Mouse (Mus musculus): ENCODE results near the gene Cpsf6. TPM values are rescaled to one million over a fixed set of nuclear protein-coding genes. Genes with fewer than 3 reads are reported as not detected.

The Cpsf6 gene
- polyA plus RNA-seq, 1 experiment from 2014 or later = 235 TPM

DNA sequence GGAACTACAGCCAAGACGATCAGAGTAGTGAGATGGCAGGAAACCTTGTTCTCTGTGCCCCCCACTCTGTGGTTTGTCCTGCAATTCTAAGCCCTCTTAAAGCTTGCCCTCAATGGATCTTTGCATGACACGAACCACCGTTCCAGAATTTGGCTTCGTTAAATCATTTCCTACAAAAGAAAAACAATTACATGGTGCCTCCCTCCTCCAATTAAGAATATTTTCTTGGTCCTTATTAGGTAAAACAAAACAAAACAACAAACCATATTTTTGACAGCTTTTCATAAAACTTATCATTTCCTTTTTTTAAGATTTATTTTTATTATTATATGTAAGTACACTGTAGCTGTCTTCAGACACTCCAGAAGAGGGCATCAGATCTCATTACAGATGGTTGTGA is 21.5 kb upstream of the Cpsf6 start:
- Histone ChIP-seq H3K27ac (ENCODE audit: low read depth, low read length) (no peak overlapping the region), H3K27me3 (ENCODE audit: control insufficient read depth, insufficient read depth, low read length) (no peaks in the 10 kb centered on the region), H3K9me3 (ENCODE audit: control insufficient read depth, low read length) (no peaks in the 10 kb centered on the region), H3K9ac (ENCODE audit: low read length) (no peak overlapping the region), H3K36me3 (ENCODE audit: control insufficient read depth, insufficient read depth, low read length) (no peaks in the 10 kb centered on the region), H3K4me3 (ENCODE audit: low read depth, low read length) (no peak overlapping the region), H3K4me1 (ENCODE audit: control insufficient read depth, insufficient read depth, low read length) (no peaks in the 10 kb centered on the region), H3K4me2 (no peak overlapping the region)
- ATAC-seq (ENCODE audit: low FRiP score) (no peak), DNase-seq (ENCODE audit: low spot score, missing footprints) (no peak)
- 93% methylated on average over 4 of the region's 4 CpGs for WGBS

DNA sequence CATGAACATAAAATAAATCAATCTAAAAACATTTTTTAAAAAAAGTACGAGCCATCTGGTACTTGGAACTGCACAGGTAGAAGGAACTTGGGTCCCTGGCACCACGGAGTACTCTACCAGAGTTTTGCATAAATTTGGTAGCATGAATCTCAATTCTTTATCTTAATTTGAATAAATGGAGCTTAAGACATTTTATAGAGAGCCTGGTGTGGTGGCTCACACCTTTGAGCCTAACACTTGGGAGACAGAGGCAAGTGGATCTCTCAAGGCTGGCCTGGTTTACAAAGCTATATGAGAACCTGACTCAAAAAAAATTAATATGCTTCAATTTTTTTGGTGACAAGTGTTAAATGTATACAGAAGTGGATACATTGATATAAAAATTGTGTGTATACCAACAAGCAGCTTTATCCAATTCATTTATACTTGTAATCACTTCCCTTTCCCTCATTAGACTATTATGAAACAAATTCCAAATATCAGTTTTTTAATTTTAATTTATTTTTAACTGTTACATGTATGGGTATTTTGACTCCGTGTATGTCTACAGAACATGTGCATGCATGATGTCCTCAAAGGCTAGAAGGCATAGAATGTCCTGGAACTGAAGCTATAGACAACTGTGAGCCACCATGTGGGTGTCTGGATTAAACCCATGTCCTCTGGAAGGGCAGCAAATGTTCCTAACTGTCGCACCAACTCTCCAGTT is 20.6 kb upstream of the Cpsf6 start:
- Histone ChIP-seq H3K27me3 (ENCODE audit: control insufficient read depth, insufficient read depth, low read length) (no peaks in the 10 kb centered on the region), H3K36me3 (ENCODE audit: control insufficient read depth, insufficient read depth, low read length) (no peaks in the 10 kb centered on the region), H3K9me3 (ENCODE audit: control insufficient read depth, low read length) (no peaks in the 10 kb centered on the region), H3K4me1 (ENCODE audit: control insufficient read depth, insufficient read depth, low read length) (no peaks in the 10 kb centered on the region), H3K27ac (ENCODE audit: low read depth, low read length) (no peak overlapping the region), H3K4me2 (no peak overlapping the region), H3K4me3 (ENCODE audit: low read depth, low read length) (no peak overlapping the region), H3K9ac (ENCODE audit: low read length) (no peak overlapping the region)
- 79% methylated on average over 4 of the region's 4 CpGs for WGBS
- no peak for DNase-seq (ENCODE audit: low spot score, missing footprints)
- no peak for ATAC-seq (ENCODE audit: low FRiP score)

DNA sequence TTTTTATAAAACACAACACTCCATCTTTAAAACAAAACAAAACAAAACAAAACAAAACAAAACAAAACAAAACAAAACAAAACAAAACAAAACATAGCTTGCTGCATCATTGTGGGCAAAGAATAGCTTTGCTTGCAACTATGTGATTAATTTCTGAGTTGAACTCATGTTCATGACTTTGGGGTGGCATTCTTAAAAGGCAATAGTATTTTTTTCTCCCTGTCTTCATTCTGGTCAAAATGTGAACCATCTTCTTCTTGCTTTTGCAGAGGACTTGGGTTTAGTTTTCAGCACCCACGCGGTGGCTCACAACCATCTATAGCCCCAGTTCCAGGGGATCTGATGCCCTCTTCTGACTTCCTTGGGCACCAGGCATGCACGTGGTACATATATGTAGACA is 20.0 kb upstream of the Cpsf6 start:
- ATAC-seq (ENCODE audit: low FRiP score) = no peak
- Histone ChIP-seq H3K4me2 (no peak overlapping the region), H3K9ac (ENCODE audit: low read length) (no peak overlapping the region), H3K27ac (ENCODE audit: low read depth, low read length) (no peak overlapping the region), H3K27me3 (ENCODE audit: control insufficient read depth, insufficient read depth, low read length) (no peaks in the 10 kb centered on the region), H3K36me3 (ENCODE audit: control insufficient read depth, insufficient read depth, low read length) (no peaks in the 10 kb centered on the region), H3K4me1 (ENCODE audit: control insufficient read depth, insufficient read depth, low read length) (no peaks in the 10 kb centered on the region), H3K4me3 (ENCODE audit: low read depth, low read length) (no peak overlapping the region), H3K9me3 (ENCODE audit: control insufficient read depth, low read length) (no peaks in the 10 kb centered on the region)
- WGBS = 90% methylated on average over 3 of the region's 3 CpGs
- DNase-seq (ENCODE audit: low spot score, missing footprints) = no peak

DNA sequence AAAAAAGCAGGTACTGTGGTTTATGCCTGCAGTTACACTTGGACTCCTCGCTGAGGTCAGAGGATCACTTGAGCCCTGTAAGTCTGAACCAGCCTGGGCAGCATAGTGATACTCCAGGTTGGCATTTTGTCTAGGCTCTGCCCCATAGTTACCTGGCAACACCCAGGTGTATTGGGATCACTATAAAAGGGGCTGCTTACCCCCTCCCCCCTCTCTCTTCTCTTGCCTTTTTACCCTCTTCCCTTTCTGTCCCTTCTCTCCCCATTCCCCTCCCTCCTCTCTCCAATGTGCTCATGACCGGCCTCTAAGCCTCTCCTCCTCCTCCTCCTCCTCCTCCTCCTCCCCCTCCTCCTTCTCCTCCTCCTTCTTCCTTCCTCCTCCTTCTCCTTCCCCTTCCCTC is 19.4 kb upstream of the Cpsf6 start:
- Histone ChIP-seq H3K4me1 (ENCODE audit: control insufficient read depth, insufficient read depth, low read length) (no peaks in the 10 kb centered on the region), H3K36me3 (ENCODE audit: control insufficient read depth, insufficient read depth, low read length) (no peaks in the 10 kb centered on the region), H3K9ac (ENCODE audit: low read length) (no peak overlapping the region), H3K4me2 (no peak overlapping the region), H3K27ac (ENCODE audit: low read depth, low read length) (no peak overlapping the region), H3K9me3 (ENCODE audit: control insufficient read depth, low read length) (no peaks in the 10 kb centered on the region), H3K27me3 (ENCODE audit: control insufficient read depth, insufficient read depth, low read length) (no peaks in the 10 kb centered on the region), H3K4me3 (ENCODE audit: low read depth, low read length) (no peak overlapping the region)
- ATAC-seq (ENCODE audit: low FRiP score) (no peak), DNase-seq (ENCODE audit: low spot score, missing footprints) (no peak)
- WGBS = 47% methylated on average over 2 of the region's 2 CpGs

DNA sequence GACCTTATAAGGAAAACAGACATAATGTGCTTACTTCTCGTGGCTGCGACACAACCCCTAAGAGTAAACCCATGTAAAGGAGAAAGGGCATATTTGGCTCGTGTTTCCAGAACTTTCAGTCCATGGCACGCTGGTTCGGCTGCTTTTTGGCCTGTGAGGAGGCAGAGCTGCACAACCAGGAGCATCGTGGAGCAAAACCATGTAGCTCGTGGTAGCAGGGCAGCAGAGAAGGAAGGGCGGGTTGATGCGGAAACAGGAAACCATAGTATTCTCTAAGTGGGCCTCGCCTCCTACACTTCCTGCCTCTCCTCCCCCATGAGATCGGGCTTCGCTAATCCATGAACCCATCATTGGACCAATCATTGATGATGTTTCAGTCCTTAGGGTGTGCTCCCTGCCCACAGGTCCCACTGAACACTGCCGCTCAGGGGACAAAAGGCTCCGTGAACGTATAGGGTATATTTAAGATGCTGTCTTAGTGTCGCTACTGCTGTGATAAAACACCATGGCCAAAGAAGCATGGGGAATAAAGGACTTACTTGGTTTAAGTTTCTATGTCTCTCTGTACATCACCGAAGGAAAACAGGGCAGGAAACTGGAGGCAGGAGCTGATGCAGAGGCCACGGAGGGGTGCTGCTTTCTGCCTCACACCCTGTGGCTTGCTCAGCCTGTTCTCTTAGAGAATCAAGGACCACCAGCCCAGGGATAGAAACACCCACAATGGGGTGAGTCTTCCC is 18.4 kb upstream of the Cpsf6 start:
- DNase-seq (ENCODE audit: low spot score, missing footprints) (no peak), ATAC-seq (ENCODE audit: low FRiP score) (no peak)
- H3K36me3 ChIP-seq (ENCODE audit: control insufficient read depth, insufficient read depth, low read length) = no peaks in the 10 kb centered on the region
- H3K27me3 ChIP-seq (ENCODE audit: control insufficient read depth, insufficient read depth, low read length) = no peaks in the 10 kb centered on the region
- H3K9ac ChIP-seq (ENCODE audit: low read length) = no peak overlapping the region
- no peaks in the 10 kb centered on the region for H3K9me3 ChIP-seq (ENCODE audit: control insufficient read depth, low read length)
- no peak overlapping the region for H3K27ac ChIP-seq (ENCODE audit: low read depth, low read length)
- no peak overlapping the region for H3K4me2 ChIP-seq
- H3K4me3 ChIP-seq (ENCODE audit: low read depth, low read length) = no peak overlapping the region
- no peaks in the 10 kb centered on the region; the same call in 1 of the 2 replicates for H3K4me1 ChIP-seq (ENCODE audit: control insufficient read depth, insufficient read depth, low read length)
- WGBS = 82% methylated on average over 18 of the region's 18 CpGs

DNA sequence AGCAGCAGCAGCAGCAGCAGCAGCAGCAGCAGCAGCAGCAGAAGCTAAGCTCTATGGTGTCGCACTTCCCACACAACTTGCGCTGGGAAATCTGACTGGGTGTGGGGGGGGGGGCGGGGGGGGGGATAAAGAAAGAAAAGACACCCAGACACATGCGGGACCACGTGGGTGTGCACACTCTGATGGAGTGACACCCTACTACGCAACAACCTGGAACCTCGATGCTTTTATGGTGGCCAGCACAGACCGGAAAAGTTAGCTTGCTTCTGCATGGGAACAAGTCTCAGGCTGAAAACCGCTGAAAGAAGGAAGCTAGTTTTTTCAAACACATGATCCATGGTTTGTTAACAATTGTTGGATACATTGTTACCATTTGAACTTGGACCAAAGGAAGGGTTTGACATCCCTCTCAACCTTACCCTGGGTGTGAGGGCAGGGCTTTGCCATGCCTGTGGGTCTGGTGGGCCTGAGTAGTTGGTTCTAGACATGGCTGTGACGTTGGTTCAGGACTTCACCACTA is 17.4 kb upstream of the Cpsf6 start:
- no peak overlapping the region for H3K27ac ChIP-seq (ENCODE audit: low read depth, low read length)
- no peak overlapping the region for H3K4me2 ChIP-seq
- DNase-seq (ENCODE audit: low spot score, missing footprints) (no peak), ATAC-seq (ENCODE audit: low FRiP score) (no peak)
- H3K4me1 ChIP-seq (ENCODE audit: control insufficient read depth, insufficient read depth, low read length) = no peaks in the 10 kb centered on the region; the same call in 1 of the 2 replicates
- H3K4me3 ChIP-seq (ENCODE audit: low read depth, low read length) = no peak overlapping the region
- no peaks in the 10 kb centered on the region for H3K27me3 ChIP-seq (ENCODE audit: control insufficient read depth, insufficient read depth, low read length)
- no peaks in the 10 kb centered on the region for H3K9me3 ChIP-seq (ENCODE audit: control insufficient read depth, low read length)
- 77% methylated on average over 7 of the region's 10 CpGs for WGBS
- H3K36me3 ChIP-seq (ENCODE audit: control insufficient read depth, insufficient read depth, low read length) = no peaks in the 10 kb centered on the region
- no peak overlapping the region for H3K9ac ChIP-seq (ENCODE audit: low read length)

DNA sequence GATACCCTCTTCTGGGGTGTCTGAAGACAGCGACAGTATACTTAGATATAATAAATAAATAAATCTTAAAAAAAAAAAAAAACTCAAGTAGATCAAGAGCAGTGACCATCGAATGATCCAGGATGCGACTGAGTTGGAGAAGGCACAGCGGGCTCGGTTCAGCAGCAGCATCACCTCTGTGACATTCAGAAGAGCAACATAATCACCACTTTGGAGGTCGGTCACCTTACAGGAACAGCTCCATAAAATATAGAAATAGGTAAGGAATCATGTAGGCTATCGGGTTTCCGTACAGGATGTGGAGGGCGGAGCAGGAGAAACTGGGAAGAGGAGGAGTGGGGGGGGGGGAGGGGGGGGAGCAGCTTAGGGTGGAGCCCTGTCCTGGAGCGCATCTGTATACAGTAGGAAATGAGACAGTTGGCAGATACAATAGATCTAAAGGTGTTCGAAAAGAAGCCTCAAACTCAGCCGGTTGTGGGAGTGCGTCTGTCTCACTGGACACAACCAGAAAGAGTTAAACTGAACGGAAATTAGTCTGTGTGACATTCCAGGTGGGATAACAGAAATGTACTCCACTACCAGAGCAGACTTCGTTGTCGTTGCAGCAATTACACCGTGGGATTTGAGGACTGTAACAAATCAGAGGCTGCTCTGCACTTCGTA is 16.7 kb upstream of the Cpsf6 start:
- no peak overlapping the region for H3K4me2 ChIP-seq
- ATAC-seq (ENCODE audit: low FRiP score) = no peak
- no peaks in the 10 kb centered on the region for H3K36me3 ChIP-seq (ENCODE audit: control insufficient read depth, insufficient read depth, low read length)
- no peaks in the 10 kb centered on the region for H3K27me3 ChIP-seq (ENCODE audit: control insufficient read depth, insufficient read depth, low read length)
- no peak overlapping the region for H3K9ac ChIP-seq (ENCODE audit: low read length)
- 67% methylated on average over 18 of the region's 18 CpGs for WGBS
- no peak overlapping the region for H3K4me3 ChIP-seq (ENCODE audit: low read depth, low read length)
- no peaks in the 10 kb centered on the region for H3K9me3 ChIP-seq (ENCODE audit: control insufficient read depth, low read length)
- H3K27ac ChIP-seq (ENCODE audit: low read depth, low read length) = no peak overlapping the region
- DNase-seq (ENCODE audit: low spot score, missing footprints) = no peak
- H3K4me1 ChIP-seq (ENCODE audit: control insufficient read depth, insufficient read depth, low read length) = no peaks in the 10 kb centered on the region; the same call in 1 of the 2 replicates

DNA sequence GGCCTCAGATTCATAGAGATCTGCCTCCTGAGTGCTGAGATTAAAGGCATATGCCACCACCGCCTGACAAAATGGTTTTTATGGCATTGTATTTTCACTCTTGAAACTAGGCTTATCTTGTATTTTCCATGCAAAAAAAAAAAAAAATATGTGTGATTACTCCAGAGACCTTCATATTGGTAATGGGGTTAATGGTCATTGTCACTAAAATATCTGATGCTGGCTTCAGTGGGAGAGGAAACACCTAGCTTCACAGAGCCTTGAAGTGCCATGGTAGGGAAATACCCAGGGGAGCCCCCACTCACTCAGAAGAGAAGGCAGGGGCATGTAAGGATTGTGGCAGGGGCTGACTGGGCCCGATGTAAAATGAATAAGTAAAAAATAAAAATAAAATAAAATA is 16.0 kb upstream of the Cpsf6 start:
- Histone ChIP-seq H3K9me3 (ENCODE audit: control insufficient read depth, low read length) (no peaks in the 10 kb centered on the region), H3K27ac (ENCODE audit: low read depth, low read length) (no peak overlapping the region), H3K9ac (ENCODE audit: low read length) (no peak overlapping the region), H3K27me3 (ENCODE audit: control insufficient read depth, insufficient read depth, low read length) (no peaks in the 10 kb centered on the region), H3K4me2 (no peak overlapping the region), H3K36me3 (ENCODE audit: control insufficient read depth, insufficient read depth, low read length) (no peaks in the 10 kb centered on the region), H3K4me3 (ENCODE audit: low read depth, low read length) (no peak overlapping the region), H3K4me1 (ENCODE audit: control insufficient read depth, insufficient read depth, low read length) (no peaks in the 10 kb centered on the region; the same call in 1 of the 2 replicates)
- ATAC-seq (ENCODE audit: low FRiP score) (no peak), DNase-seq (ENCODE audit: low spot score, missing footprints) (no peak)
- 91% methylated on average over 2 of the region's 2 CpGs for WGBS

Measured in midbrain, embryonic 11.5 days (tissue).